Mouse (Mus musculus): Measurements from ENCODE around the gene Kcna2. TPM values are rescaled to one million over a fixed set of nuclear protein-coding genes. Genes with fewer than 3 reads are reported as not detected.

Gene Kcna2
- total RNA-seq (2023): not detected

DNA sequence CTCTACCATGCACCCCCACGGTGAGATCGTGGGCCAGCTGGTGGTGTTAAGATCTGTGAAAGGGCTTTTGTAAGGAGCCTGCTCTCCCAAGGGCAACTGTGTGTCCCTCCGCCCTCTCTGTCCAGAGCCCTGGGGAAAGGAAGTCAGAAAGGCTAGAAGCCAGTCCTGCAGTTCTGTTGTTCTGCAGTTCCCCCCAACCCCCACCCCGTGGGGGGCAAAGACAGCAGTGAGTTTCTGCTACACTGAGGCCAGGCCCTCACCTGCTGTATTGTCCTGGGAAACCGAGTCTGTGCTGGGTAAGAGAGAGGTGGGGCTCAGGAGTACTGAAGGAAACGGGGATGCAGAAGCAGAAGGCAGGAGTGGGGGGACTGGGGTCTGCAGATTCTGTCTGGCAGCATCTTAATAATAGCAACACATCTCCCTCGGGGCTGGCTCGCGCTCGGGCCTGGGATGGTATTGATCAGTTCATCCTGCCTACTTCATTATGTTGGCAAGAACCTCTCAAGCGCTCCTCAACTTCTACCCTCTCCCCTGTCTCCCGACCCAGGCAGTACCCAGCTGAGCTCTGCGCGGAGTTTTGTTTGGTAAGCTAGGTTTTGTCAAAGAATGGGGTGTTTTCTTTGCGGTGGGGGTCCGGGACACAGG, at the start of gene Kcna2:
Gene Kcna2 (plus strand): TSS at position 336 of the 645 bp plus-strand sequence.

Other genes with a start within 250 kb of the Kcna2 start
- 1 to 10 TPM; 8.4 to 10.0 TPM for gene Kcna3, start 65.0 kb upstream of the Kcna2 start, total RNA-seq (2023)
- not detected for gene Kcna10, start 81.9 kb downstream of the Kcna2 start, total RNA-seq (2023)
- not detected for gene Cym, start 120.6 kb downstream of the Kcna2 start, total RNA-seq (2023)
- gene A630076J17Rik, start 129.5 kb downstream of the Kcna2 start, total RNA-seq (2023): not detected
- not detected for gene Prok1, start 138.6 kb downstream of the Kcna2 start, total RNA-seq (2023)
- 10 to 100 TPM; 45.8 to 49.7 TPM for gene Lamtor5, start 177.7 kb downstream of the Kcna2 start, total RNA-seq (2023)
- under 1 TPM; 0.28 to 0.33 TPM for gene Slc16a4, start 190.1 kb downstream of the Kcna2 start, total RNA-seq (2023)
- 10 to 100 TPM; 33.7 to 33.9 TPM for gene Rbm15, start 232.5 kb downstream of the Kcna2 start, total RNA-seq (2023)

All from neutrophil, adult 83 days (primary cell).